Mouse (Mus musculus) large intestine, adult 2 months (tissue): Measurements from ENCODE around the gene Itpk1. TPM values are rescaled to one million over a fixed set of nuclear protein-coding genes. Genes with fewer than 3 reads are reported as not detected.

Source experiments
- DNase-seq: peaks from one replicate; pipeline ENCODE4 v3.0.0-alpha.2; 2012; ENCODE audit warnings: low read depth, low spot score
- WGBS: fragments of 180-500 bp; shearing (Covaris S2); methylation state at CpG from one replicate; pipeline ENCODE4 v1.1.7; 2018; 5-methylcytosine and 5-hydroxymethylcytosine counted together
- polyA plus RNA-seq: library from polyadenylated mRNA; depleted of rRNA; stranded (reverse); fragments of >200 nt; gene quantifications from 2 replicates; pipeline ENCODE4 v1.2.3, GENCODE M21; 2012

The Itpk1 gene
- polyA plus RNA-seq, 1 experiment = 205 TPM

DNA sequence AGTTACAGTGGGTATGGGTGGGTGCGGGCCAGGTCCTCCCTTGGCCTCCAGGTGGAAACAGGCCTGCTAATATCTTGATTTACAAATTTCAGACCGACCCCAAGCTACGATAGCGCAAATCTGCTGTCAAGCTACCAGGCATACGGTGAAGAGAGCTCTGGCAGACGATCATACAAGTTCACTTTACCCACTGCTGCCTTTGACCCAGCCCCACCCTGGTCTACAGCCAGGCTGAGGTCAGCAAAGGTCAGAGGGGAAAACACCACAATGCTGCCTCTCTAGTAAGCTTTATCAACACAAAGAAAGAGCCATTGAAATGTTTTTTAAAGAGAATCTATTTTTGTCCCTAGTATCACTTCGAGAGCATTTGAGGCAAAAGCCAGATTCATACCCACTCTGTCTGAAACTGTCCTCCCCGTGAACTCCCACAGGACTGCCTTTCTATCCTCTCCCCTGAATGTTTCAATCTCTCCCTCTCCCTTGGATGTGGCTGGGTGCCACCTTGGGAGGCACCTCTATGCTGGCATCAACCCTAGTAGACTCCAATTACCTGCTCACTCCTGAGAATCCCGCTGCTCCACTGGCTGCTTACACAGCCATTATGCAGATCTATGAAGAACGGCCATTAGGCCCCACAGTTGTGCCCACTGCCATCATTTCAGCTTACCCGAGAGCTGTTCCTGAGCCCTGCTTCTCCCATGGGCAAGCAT, 96.8 kb downstream of the Itpk1 start:
- no peak for DNase-seq
- 80% methylated on average over 11 of the region's 11 CpGs for WGBS

DNA sequence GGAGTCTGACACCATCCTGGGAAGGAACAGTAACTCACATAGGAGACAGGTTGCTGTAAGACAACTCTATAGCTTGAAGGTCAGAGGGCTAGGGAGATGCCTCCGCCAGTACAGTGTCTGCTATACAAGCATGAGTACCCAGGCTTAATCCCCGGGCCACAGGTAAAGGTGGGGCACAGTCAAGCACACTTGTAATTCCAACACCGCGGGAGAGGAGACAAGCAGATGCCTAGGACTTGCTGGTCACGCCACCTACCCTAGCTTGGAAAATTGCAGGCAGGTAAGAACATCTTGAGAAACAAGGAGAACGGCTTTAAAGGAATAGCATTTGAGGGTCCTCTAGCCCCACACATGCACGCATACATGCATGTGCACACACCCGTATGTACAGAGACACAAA, 97.7 kb downstream of the Itpk1 start:
- 87% methylated on average over 8 of the region's 8 CpGs for WGBS
- DNase-seq = no peak

DNA sequence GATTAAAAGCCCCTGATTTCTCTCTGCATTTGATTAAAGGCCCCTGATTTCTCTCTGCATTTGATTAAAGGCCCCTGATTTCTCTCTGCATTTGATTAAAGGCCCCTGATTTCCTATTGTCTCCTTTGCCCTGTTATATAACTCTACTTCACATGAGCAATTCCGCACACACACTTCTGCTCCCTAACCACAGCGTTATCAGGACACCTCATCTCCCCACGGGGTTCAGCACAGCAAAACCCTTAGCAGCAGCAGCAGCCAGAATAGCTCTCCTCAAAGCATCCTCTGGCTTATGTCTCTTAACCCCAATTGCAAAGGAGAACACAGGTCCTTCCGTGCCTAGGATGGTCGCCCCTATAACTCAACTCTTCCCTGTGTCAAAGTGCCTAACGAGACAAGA, 99.1 kb downstream of the Itpk1 start:
- no peak for DNase-seq
- 93% methylated on average over 6 of the region's 6 CpGs for WGBS

DNA sequence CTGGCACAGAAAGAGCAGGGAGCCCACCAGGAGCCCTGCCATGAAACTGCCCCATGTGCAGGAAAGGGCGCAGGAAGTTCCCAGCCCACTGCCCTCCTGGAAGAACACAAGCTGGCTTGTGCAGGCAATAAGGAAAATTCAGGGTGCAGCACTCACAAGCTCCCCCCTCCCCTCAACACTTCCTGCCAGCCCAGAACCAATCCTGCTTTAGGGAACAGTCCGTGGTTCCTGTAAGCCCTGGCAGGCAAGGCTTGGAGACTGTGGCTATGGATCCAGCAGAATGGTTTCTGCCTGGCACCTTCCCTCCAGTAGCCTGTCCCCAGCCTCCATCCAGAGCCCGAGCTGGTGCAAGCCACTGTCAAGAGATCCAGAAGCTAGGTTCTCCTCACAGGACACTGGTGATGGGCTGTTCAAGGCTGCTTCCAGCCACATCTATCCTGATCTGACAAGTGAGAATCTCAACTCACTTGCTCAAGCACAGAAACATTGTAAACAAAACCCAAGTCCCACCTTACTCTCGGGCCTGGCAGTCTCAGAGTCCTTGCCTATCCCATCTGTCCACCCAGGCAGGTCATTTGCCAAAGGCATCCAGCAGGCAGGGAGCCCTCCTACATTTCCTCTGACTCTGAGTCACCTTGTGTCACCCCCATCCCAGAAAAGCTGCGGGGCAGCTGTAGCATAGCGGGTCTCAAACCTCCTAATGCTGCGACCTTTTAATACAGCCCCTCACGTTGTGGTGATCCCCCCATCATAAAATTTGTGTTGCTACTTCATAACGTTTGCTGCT, 102.3 kb downstream of the Itpk1 start:
- DNase-seq = no peak
- WGBS = 56% methylated on average over 9 of the region's 9 CpGs

DNA sequence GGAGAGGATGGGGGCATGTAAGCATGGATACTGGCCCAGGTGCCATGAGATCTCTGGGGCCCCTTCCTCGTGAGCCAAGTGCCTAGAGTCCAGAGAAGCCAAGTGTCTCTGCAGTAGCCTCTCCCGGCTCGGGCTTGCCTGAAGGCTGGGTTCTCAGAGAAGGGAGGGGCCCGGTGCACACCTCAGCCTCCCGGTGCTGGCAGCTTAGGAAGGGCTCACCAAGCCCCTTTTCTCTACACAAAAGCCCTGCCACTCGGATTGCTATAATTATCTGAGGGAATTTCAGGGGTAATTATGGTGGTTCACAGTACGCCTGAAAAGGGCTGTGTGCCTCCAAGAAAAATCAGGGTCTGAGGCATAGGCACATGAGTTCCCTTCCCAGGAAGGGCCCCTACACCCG, 102.9 kb downstream of the Itpk1 start:
- WGBS = 33% methylated on average over 8 of the region's 8 CpGs
- no peak for DNase-seq

DNA sequence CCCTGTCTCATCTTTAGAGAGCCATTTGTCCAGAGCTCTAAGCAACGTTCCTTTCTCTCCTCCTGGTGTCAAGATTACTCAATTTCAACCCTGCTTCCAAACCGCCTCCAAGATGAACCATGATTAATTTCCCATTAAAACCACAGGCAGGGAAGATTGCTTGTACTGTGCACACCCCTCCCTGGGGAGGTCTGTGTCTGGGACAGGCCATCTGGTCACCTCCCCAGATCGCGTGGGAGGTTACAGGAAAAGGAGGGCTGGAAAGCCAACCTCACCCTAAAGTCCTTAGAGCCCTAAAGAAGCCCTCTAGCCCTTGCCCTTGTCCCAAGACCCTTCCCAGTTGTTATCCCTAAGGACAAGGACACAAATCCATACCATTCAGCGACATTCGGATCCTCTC, 104.4 kb downstream of the Itpk1 start:
- no peak for DNase-seq
- 62% methylated on average over 6 of the region's 6 CpGs for WGBS

DNA sequence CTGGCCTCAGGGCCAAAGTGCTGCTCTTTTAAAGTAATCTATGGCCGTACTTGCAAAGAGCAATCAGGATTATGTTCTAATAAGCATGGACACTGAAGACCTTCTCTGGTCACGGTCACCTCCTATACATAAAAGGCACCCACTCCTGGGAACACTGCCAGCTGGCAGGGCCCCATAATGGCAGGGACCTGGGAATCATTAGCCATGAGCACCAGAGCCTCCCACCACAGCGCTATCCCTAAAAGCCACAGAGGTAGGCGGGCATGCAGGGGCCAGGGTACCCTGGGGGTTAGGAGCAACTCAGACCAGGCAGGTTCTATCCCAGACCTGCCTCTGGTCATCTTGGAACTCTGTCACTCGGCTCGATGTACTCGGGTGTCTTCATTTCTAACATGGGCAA, 104.9 kb downstream of the Itpk1 start:
- no peak for DNase-seq

DNA sequence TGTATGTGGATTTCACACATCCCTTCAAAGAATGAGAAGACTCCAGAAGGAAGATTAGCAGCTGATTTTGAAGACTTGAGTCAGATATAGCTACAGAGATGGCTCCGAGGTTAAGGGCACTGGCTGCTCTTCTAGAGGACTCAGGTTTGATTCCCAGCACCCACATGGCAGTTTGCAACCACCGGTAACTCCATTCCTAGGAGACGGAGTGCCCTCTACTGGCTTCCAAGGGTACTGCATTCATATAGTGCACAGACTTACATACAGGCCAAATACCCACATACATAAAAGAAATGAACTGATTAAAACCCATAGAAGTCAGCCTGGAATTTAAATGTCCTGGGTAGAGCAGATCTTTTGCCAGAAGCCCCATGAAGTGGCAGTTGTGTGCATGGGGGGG, 106.2 kb downstream of the Itpk1 start:
- WGBS = 96% methylated on average over 3 of the region's 3 CpGs

More for the DNA sequence above, 104.9 kb downstream of the Itpk1 start:
- 42% methylated on average over 7 of the region's 7 CpGs for WGBS

DNA sequence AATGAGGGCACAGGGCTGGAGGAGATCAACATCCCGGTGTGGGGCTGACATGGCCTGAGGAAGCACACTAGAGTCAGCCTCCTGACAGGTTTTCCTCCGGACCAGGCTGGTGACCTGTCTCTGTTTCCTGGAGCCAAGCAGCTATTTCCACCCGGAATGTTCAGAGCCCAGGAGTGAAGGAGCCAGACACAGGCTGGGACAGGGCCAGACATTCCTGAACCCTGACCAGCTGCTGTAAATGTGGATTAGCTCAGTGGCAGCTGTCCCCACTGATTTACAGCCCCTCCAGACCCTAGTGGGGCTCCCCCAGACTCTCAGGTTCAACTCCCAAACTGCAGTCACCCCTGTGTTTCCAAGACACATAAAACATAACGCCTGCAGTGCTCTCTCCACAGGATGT, 107.3 kb downstream of the Itpk1 start:
- DNase-seq = no peak
- 30% methylated on average over 4 of the region's 4 CpGs for WGBS

More for the DNA sequence above, 106.2 kb downstream of the Itpk1 start:
- DNase-seq = no peak

DNA sequence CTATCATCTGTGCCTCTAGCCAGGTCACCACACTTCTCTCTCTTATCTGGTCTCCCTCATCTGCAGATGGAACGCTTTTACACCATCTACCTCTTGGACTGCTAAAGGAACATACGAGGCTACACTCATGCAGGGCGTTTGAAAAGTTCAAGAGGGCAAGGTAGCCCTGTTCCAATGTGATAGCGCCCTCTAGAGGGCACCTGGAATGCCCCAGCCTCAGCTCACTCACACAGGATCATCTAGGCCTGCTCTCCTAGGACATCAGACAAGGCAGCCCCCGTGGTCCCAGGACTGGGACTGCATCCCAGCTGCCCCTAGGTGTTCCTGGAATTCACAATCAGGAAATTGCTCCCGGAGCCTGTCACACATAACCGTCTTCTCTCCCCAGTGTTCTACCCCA, 108.3 kb downstream of the Itpk1 start:
- no peak for DNase-seq
- WGBS = 71% methylated on average over 7 of the region's 7 CpGs

DNA sequence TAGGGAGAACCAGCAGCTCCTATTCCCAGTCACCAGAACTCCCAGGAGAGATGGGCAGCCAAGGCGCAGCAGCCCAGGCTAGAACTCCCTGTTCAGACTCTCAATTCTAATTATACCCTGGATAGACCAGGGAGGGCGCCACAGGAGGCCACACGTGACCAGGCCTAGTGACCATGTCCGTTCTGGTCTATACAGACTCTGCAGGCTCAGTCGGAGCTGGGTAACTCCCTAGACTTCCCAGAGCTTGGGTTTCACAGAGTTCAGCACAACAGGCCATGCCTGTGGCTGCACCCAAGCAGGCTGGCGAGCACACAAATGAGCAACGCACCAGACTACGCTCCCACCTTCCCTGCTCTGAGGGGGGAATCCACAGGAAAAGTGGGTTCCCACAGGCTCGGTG, 110.1 kb downstream of the Itpk1 start:
- no peak for DNase-seq
- WGBS = 85% methylated on average over 9 of the region's 9 CpGs

DNA sequence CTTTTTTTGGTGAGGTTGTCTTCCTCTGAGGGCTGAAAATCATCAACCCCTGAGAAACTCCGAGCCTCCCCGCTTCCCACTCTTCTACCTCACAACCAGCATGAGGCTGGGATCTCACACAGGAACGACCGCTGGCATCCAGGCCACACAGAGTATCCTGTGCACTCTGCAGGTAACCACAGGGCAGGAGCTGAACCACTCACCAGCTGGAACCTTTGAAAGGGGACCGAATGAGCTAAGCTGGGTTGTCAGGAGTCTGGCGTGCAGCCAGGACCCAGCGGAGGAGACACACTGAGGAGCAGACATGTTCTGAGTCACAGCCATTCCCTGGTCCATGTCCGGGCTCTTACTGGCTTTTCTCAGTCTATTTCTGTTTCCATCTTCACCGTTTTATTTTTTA, 111.0 kb downstream of the Itpk1 start:
- WGBS = 65% methylated on average over 9 of the region's 9 CpGs
- no peak for DNase-seq

DNA sequence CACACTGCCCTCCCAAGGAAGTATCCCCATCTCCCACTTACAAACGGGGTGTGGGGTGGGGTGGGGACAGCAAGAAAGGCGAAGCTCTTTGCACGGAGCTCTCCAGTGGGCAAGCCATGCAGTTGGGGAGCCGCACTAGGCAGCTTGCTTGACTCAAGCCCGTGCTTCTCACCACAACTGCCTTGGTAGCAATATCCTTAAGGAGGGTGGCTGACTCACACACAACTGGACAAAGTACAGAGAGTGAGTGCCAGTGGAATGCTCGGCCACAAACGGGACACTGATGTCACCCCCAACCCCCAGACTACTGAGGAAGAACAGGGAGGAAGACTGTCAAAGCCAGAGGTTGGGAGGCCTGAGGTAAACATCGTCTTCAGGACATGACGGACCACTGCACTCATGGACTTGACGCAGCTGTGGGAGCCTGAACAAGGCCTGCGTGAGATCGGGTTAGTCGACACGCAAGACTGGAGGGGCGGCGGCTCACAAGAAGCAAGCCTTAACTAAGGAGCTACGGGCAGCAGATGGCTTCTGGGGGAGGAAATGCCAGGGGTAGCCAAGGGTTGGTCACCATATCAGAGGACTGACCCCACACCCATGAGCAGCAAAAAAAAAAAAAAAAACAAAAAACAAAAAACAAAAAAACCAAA, 113.9 kb downstream of the Itpk1 start:
- WGBS = 80% methylated on average over 17 of the region's 17 CpGs
- no peak for DNase-seq

DNA sequence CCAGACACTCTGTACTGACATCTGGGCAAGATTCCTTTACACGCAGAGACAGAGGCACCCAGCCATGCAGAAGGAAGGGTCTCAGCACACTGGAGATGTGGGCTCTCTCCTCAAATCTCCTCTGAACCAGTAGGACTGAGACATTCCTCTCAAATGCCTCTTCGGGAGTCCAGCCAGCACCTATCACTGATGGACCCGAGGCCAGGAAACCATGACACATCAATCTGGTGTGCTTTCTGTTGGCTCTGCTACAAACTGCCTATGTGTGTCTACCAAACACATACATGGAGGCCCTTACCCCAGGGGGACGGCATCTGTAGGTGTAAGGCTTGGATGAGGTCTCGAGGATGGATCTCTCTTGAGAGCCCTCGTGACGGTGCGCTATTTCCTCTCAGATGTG, 117.6 kb downstream of the Itpk1 start:
- no peak for DNase-seq
- WGBS = 85% methylated on average over 8 of the region's 8 CpGs

DNA sequence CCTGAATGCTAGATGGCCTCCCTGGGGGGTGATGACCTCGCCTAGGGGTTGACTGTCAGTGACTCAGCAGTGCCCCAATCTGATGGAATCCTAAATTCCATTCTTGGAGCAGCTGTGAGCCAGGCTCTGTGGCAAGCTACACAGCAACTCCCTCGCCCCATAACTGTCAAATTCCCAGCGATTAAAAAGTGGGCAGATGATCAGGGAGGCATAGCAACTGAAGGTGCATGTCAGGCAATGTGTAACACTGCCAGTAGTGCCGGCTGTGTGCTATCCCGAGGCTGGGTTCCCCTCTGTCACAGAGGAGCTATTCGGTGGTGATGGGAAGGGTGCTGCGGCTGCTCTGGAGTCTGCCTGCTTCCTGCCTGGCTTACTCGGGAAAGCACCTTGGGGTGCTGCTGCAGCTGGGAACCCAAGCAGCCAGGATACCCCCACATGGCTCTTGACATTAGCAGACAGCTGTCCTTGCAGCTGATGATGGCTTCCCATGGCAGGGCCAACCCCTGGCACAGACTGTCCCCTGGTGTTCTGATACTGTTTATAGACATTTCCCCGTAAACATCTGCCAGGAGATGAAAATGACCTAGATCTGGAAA, 118.3 kb downstream of the Itpk1 start:
- 71% methylated on average over 9 of the region's 9 CpGs for whole genome bisulfite sequencing
- DNase-seq = no peak

DNA sequence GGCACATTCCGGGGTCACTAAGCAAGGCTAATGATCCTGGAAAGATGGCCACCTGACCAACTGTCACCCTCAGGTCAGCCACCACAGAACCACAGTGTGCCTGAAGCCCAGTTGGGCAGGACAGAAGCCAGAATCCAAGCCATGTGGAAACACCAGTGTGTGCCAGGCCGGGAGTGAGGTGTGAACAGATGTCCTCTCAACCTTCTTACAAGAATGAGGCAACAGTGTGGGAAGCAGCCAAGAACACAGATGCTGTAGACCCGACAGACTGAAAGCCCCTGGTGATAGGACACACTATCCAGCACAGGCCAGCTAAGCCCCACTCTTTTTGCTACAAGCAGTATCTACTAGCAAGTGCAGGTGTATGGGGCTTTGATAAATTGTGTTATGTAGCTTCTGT, 119.3 kb downstream of the Itpk1 start:
- no peak for DNase-seq
- 78% methylated on average over 3 of the region's 3 CpGs for WGBS

DNA sequence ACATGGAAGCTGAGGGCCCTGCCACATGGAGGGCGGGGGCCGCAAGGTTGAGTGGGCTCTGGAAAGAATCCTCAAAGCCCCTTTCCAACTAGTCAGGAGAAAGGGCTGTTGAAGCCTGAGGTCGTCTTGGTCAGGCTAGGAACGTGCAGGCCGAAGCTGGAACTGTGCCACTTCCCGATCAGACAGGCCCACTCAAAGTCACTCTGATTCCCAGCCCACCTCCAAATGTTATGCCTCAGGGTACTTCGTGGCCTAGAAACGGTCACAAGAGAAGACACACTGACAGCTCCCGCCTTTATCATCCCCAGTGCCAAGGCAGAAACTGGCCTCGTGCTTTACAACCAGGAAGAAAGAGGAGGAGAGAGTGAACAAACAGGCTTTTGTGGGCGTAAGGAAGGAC, 122.3 kb downstream of the Itpk1 start:
- DNase-seq = no peak
- WGBS = 64% methylated on average over 11 of the region's 11 CpGs

DNA sequence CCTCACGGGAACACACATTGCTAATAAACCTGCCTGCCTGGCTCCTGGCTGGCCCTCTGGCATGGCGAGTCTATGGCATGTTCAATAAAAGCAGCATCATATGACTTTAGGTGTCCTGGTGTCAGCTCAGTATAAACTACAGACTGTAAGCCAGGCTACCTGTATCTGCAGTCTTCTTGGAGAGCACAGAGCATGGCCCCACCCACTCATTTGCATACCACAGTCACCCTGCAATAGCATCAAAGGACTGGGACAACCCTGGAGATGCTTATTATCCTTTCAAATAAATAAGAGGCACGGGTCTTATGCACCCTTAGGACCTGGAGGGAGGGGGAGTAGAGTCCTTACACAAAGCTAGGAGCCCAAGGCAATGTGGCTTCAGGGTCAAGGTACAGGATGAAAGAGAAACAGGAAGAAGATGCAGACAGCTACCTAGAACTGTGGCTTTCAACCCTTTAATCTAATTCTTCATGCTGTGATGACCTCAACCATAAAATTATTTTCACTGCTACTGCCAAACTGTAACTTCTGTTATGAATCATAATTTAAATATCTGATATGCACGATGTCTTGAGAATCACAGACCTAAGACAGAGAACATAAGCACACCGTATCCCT, 123.0 kb downstream of the Itpk1 start:
- no peak for DNase-seq
- WGBS = 43% methylated on average over 5 of the region's 5 CpGs

DNA sequence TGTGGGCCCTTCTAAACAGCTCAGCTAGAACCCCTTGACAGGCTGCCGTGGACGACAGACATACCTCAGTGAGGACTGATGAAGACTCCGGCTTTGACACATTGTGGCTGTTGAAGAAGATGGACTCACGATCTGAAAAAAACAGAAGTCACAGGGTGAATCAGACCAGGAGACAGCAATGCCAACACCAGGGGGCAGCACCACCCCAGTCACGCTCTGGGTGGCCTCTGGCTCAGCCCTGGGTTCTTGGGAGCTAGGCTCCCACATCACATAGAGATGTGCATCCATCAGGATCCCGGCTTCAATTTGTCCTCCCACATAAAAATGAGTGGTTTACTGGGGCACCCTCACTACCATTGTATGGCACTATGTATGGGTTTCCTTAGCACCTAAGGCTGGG, 125.7 kb downstream of the Itpk1 start:
- 63% methylated on average over 6 of the region's 6 CpGs for WGBS
- DNase-seq = no peak
